Mouse (Mus musculus) stomach, embryonic 15.5 days (tissue): Measurements from ENCODE around the gene Sos1. TPM values are rescaled to one million over a fixed set of nuclear protein-coding genes. Genes with fewer than 3 reads are reported as not detected.
"Not testable (repeated sequence)": the region's sequence is repeated elsewhere in the genome, so short reads cannot be mapped to it uniquely, and the experiment has no call there.

Source experiments
- ATAC-seq: fragments of 200-750 bp; cut with Nextera tagmentation; 2 replicates; pipeline ENCODE4 v1.8.0; 2017; ENCODE audit warnings: low read depth, moderate number of reproducible peaks, moderate TSS enrichment; ENCODE audit not compliant: insufficient read depth, low FRiP score
- H3K27ac ChIP-seq: fragments of 300-500 bp; sonication (generic); 2 replicates; pipeline ENCODE4 v1.5.1; 2015; ENCODE audit warnings: mild to moderate bottlenecking, inconsistent platforms
- H3K27me3 ChIP-seq: fragments of 300-500 bp; sonication (generic); replicated peaks from 2 replicates; pipeline ENCODE4 v1.6.1; 2015; ENCODE audit warnings: inconsistent platforms
- H3K36me3 ChIP-seq: fragments of 300-500 bp; sonication (generic); 2 replicates; pipeline ENCODE4 v1.6.1; 2015; ENCODE audit warnings: inconsistent platforms
- H3K4me1 ChIP-seq: fragments of 300-500 bp; sonication (generic); 2 replicates; pipeline ENCODE4 v1.6.1; 2015; ENCODE audit warnings: inconsistent platforms
- H3K4me2 ChIP-seq: fragments of 300-500 bp; sonication (generic); 2 replicates; pipeline ENCODE4 v1.6.1; 2015; ENCODE audit warnings: mild to moderate bottlenecking, inconsistent platforms
- H3K4me3 ChIP-seq: fragments of 300-500 bp; sonication (generic); replicated peaks from 2 replicates; pipeline ENCODE4 v1.5.1; 2015; ENCODE audit warnings: inconsistent platforms
- H3K9ac ChIP-seq: fragments of 300-500 bp; sonication (generic); 2 replicates; pipeline ENCODE4 v1.6.1; 2015; ENCODE audit warnings: inconsistent platforms
- H3K9me3 ChIP-seq: fragments of 300-500 bp; sonication (generic); 2 replicates; pipeline ENCODE4 v1.6.1; 2016; ENCODE audit warnings: inconsistent platforms
- WGBS: fragments of 180-500 bp; shearing (Covaris S2); methylation state at CpG from one replicate; pipeline ENCODE4 v1.1.7; 2015; 5-methylcytosine and 5-hydroxymethylcytosine counted together
- polyA plus RNA-seq: library from polyadenylated mRNA; unstranded; fragments of >200 nt; fragmentation: Nextera tagmentation; extraction: Ambion mirVana; gene quantifications from 2 replicates; pipeline ENCODE4 v1.2.1, GENCODE M21; 2015

Sos1 gene
- polyA plus RNA-seq, 1 experiment from 2014 or later: 5.1 TPM

GRCm38 (mm10) chr17:80492811-80493210 is 12.6 kb upstream of the Sos1 start:
- no peak overlapping the region for H3K4me2 ChIP-seq
- no peak for ATAC-seq
- H3K27me3 ChIP-seq: no peaks in the 10 kb centered on the region
- H3K4me3 ChIP-seq: no peak overlapping the region
- no peak overlapping the region for H3K9ac ChIP-seq
- H3K9me3 ChIP-seq: no peaks in the 10 kb centered on the region
- no peaks in the 10 kb centered on the region for H3K4me1 ChIP-seq
- 76% methylated on average over 4 of the region's 4 CpGs for WGBS
- H3K27ac ChIP-seq: no peak overlapping the region
- H3K36me3 ChIP-seq: no peaks in the 10 kb centered on the region

- WGBS: 95% methylated on average over 4 of the region's 4 CpGs
- ATAC-seq: no peak
These were observed 12.0 kb upstream of the Sos1 start for GRCm38 (mm10) chr17:80492274-80492673.

GRCm38 (mm10) chr17:80490166-80490565 is 9.9 kb upstream of the Sos1 start:
- Histone ChIP-seq H3K4me2 (no peak overlapping the region), H3K27ac (no peak overlapping the region), H3K9me3 (no peaks in the 10 kb centered on the region), H3K9ac (no peak overlapping the region), H3K4me1 (no peaks in the 10 kb centered on the region), H3K4me3 (no peak overlapping the region), H3K27me3 (no peaks in the 10 kb centered on the region), H3K36me3 (no peaks in the 10 kb centered on the region)
- no peak for ATAC-seq
- WGBS: 64% methylated on average over 5 of the region's 5 CpGs

More at GRCm38 (mm10) chr17:80492274-80492673, 12.0 kb upstream of the Sos1 start:
- Histone ChIP-seq H3K9me3 (no peaks in the 10 kb centered on the region), H3K27me3 (no peaks in the 10 kb centered on the region), H3K9ac (no peak overlapping the region), H3K36me3 (no peaks in the 10 kb centered on the region), H3K4me3 (no peak overlapping the region), H3K4me2 (no peak overlapping the region), H3K4me1 (no peaks in the 10 kb centered on the region), H3K27ac (no peak overlapping the region)

- Histone ChIP-seq H3K4me1 (no peaks in the 10 kb centered on the region), H3K27ac (no peak overlapping the region), H3K4me2 (no peak overlapping the region), H3K9ac (no peak overlapping the region), H3K27me3 (no peaks in the 10 kb centered on the region), H3K36me3 (no peaks in the 10 kb centered on the region), H3K4me3 (no peak overlapping the region), H3K9me3 (no peaks in the 10 kb centered on the region)
- WGBS: 63% methylated on average over 3 of the region's 3 CpGs
- ATAC-seq: no peak
These were observed 8.7 kb upstream of the Sos1 start for GRCm38 (mm10) chr17:80488918-80489317.

GRCm38 (mm10) chr17:80485160-80485559 is 4.9 kb upstream of the Sos1 start:
- Histone ChIP-seq H3K4me2 (no peak overlapping the region), H3K9ac (no peak overlapping the region), H3K27me3 (no peaks in the 10 kb centered on the region), H3K4me3 (no peak overlapping the region), H3K9me3 (no peaks in the 10 kb centered on the region), H3K36me3 (no peaks in the 10 kb centered on the region), H3K27ac (no peak overlapping the region), H3K4me1 (peaks cover 5% of the 10 kb centered on the region; the same call in 1 of the 2 replicates)
- no peak for ATAC-seq
- WGBS: 86% methylated on average over 5 of the region's 5 CpGs

- peak overlapping the region; percentile 65 for H3K4me2 ChIP-seq
- peak overlapping the region; percentile 93 for H3K27ac ChIP-seq
- 35% methylated on average over 7 of the region's 7 CpGs for whole genome bisulfite sequencing
- H3K4me1 ChIP-seq: peaks cover 16% of the 10 kb centered on the region
- no peak for ATAC-seq
- no peaks in the 10 kb centered on the region for H3K9me3 ChIP-seq
- H3K9ac ChIP-seq: peak overlapping the region; percentile 34; the same call in 1 of the 2 replicates
- H3K27me3 ChIP-seq: no peaks in the 10 kb centered on the region
- H3K36me3 ChIP-seq: no peaks in the 10 kb centered on the region
- H3K4me3 ChIP-seq: peak overlapping the region; percentile 81
These were observed 587 bp upstream of the Sos1 start for GRCm38 (mm10) chr17:80480855-80481224.

GRCm38 (mm10) chr17:80479295-80480030 is 790 bp downstream of the Sos1 start:
- under 1% methylated on average over 50 of the region's 71 CpGs for WGBS
- Histone ChIP-seq H3K27me3 (no peaks in the 10 kb centered on the region), H3K9ac (peak overlapping the region; percentile 83), H3K4me2 (peak overlapping the region; percentile 65), H3K36me3 (no peaks in the 10 kb centered on the region), H3K27ac (peak overlapping the region; percentile 93), H3K4me1 (peaks cover 16% of the 10 kb centered on the region), H3K4me3 (peak overlapping the region; percentile 81), H3K9me3 (no peaks in the 10 kb centered on the region)
- ATAC-seq: peak; percentile 25

GRCm38 (mm10) chr17:80477679-80478078 is 2.6 kb downstream of the Sos1 start:
- H3K4me2 ChIP-seq: no peak overlapping the region
- 90% methylated on average over 2 of the region's 2 CpGs for WGBS
- no peaks in the 10 kb centered on the region for H3K27me3 ChIP-seq
- H3K4me1 ChIP-seq: peaks cover 11% of the 10 kb centered on the region
- no peak overlapping the region for H3K9ac ChIP-seq
- no peak overlapping the region for H3K27ac ChIP-seq
- H3K4me3 ChIP-seq: no peak overlapping the region
- no peaks in the 10 kb centered on the region for H3K36me3 ChIP-seq
- ATAC-seq: no peak
- no peaks in the 10 kb centered on the region for H3K9me3 ChIP-seq

GRCm38 (mm10) chr17:80476496-80476895 is 3.8 kb downstream of the Sos1 start:
- Histone ChIP-seq H3K27ac (no peak overlapping the region), H3K4me3 (no peak overlapping the region), H3K4me2 (no peak overlapping the region), H3K4me1 (peaks cover 16% of the 10 kb centered on the region), H3K27me3 (no peaks in the 10 kb centered on the region), H3K9me3 (no peaks in the 10 kb centered on the region), H3K9ac (no peak overlapping the region), H3K36me3 (no peaks in the 10 kb centered on the region)
- WGBS: 79% methylated on average over 4 of the region's 4 CpGs
- no peak for ATAC-seq

GRCm38 (mm10) chr17:80471056-80471802 is 9.0 kb downstream of the Sos1 start:
- 43% methylated on average over 8 of the region's 8 CpGs for WGBS
- no peaks in the 10 kb centered on the region for H3K36me3 ChIP-seq
- ATAC-seq: 0 out of 2 replicates have a peak, but pooled peaks have one; percentile 47

GRCm38 (mm10) chr17:80468417-80468894 is 11.8 kb downstream of the Sos1 start:
- ATAC-seq: peak; percentile 78
- H3K27me3 ChIP-seq, H3K36me3 ChIP-seq, H3K4me3 ChIP-seq, H3K4me2 ChIP-seq, H3K27ac ChIP-seq, H3K4me1 ChIP-seq, H3K9me3 ChIP-seq, H3K9ac ChIP-seq: not testable (repeated sequence)
- 31% methylated on average over 3 of the region's 3 CpGs for WGBS

More at GRCm38 (mm10) chr17:80471056-80471802, 9.0 kb downstream of the Sos1 start:
- Histone ChIP-seq H3K9me3 (no peaks in the 10 kb centered on the region), H3K4me3 (no peak overlapping the region), H3K4me2 (no peak overlapping the region), H3K9ac (no peak overlapping the region), H3K27me3 (no peaks in the 10 kb centered on the region), H3K4me1 (0 out of 2 replicates have a peak, but pooled peaks cover 7% of the 10 kb centered on the region), H3K27ac (no peak overlapping the region; the same call in 1 of the 2 replicates)

- H3K27me3 ChIP-seq: no peaks in the 10 kb centered on the region
- H3K4me2 ChIP-seq: no peak overlapping the region
- 0 out of 2 replicates have a peak, but pooled peaks cover 3% of the 10 kb centered on the region for H3K4me1 ChIP-seq
- H3K27ac ChIP-seq: no peak overlapping the region
- no peak for ATAC-seq
- H3K36me3 ChIP-seq: peaks cover 1% of the 10 kb centered on the region; the same call in 1 of the 2 replicates
- no peaks in the 10 kb centered on the region for H3K9me3 ChIP-seq
- no peak overlapping the region for H3K9ac ChIP-seq
- H3K4me3 ChIP-seq: no peak overlapping the region
- 53% methylated on average over 5 of the region's 5 CpGs for whole genome bisulfite sequencing
These were observed 20.0 kb downstream of the Sos1 start for GRCm38 (mm10) chr17:80460258-80460657.
